Mouse (Mus musculus) adrenal gland, adult 18-20 months (tissue): ENCODE data around the gene Gm44596. TPM values are rescaled to one million over a fixed set of nuclear protein-coding genes. Genes with fewer than 3 reads are reported as not detected.

Source experiments
- DNase-seq, 2 experiments: peaks; one replicate each; pipeline ENCODE4 v3.0.0; 2021 to 2022; ENCODE audit warnings: low spot score in 2 of 2
- total RNA-seq, 2 experiments: library from RNA; stranded (reverse); gene quantifications; 1 replicate in 1 of 2; 2 replicates in 1 of 2; pipeline ENCODE4 v1.2.3; 2021

The Gm44596 gene
- total RNA-seq, 2 experiments from 2014 or later, result not detected

- DNase-seq, result no peak
Measured at GRCm38 (mm10) chr6:128425046-128425445, 49.7 kb downstream of the Gm44596 start.

GRCm38 (mm10) chr6:128427571-128427970 lies 52.3 kb downstream of the Gm44596 start:
- DNase-seq, result no peak

GRCm38 (mm10) chr6:128429300-128429699 lies 54.0 kb downstream of the Gm44596 start:
- no peak for DNase-seq

- DNase-seq, result no peak
Measured at GRCm38 (mm10) chr6:128429826-128430225, 54.5 kb downstream of the Gm44596 start.

- DNase-seq, result no peak
Measured at GRCm38 (mm10) chr6:128432356-128432915, 57.1 kb downstream of the Gm44596 start.

- no peak for DNase-seq
Measured at GRCm38 (mm10) chr6:128433566-128433965, 58.3 kb downstream of the Gm44596 start.

- peak; percentile 76 to 84 for DNase-seq
Measured at GRCm38 (mm10) chr6:128435474-128435873, 60.2 kb downstream of the Gm44596 start.

GRCm38 (mm10) chr6:128436356-128437005 lies 61.2 kb downstream of the Gm44596 start:
- no peak for DNase-seq

- no peak for DNase-seq
Measured at GRCm38 (mm10) chr6:128437288-128437687, 62.0 kb downstream of the Gm44596 start.

GRCm38 (mm10) chr6:128437731-128438316 lies 62.5 kb downstream of the Gm44596 start:
- peak; percentile 61 to 68 for DNase-seq

GRCm38 (mm10) chr6:128438317-128438870 lies 63.1 kb downstream of the Gm44596 start, which contains the start of gene Fkbp4:
Gene Fkbp4 (minus strand): TSS chr6:128438677.
- DNase-seq, result peak; percentile 96

- peak; percentile 38 to 45 for DNase-seq
Measured at GRCm38 (mm10) chr6:128438871-128439341, 63.6 kb downstream of the Gm44596 start.

GRCm38 (mm10) chr6:128440238-128440637 lies 64.9 kb downstream of the Gm44596 start:
- no peak for DNase-seq

GRCm38 (mm10) chr6:128445761-128446535 lies 70.6 kb downstream of the Gm44596 start:
- DNase-seq, result peak in 1 of 2 experiments; percentile 54

GRCm38 (mm10) chr6:128447063-128447462 lies 71.8 kb downstream of the Gm44596 start:
- no peak for DNase-seq

GRCm38 (mm10) chr6:128455835-128456605 lies 80.7 kb downstream of the Gm44596 start:
- DNase-seq, result peak in 1 of 2 experiments; percentile 29
